Mouse (Mus musculus) midbrain, embryonic 12.5 days (tissue): ENCODE results near the gene Ntn5. TPM values are rescaled to one million over a fixed set of nuclear protein-coding genes. Genes with fewer than 3 reads are reported as not detected.

Experiments
- polyA plus RNA-seq: library from polyadenylated mRNA; unstranded; fragments of >200 nt; fragmentation: Nextera tagmentation; extraction: Ambion mirVana; gene quantifications from 2 replicates; pipeline ENCODE4 v1.2.1, GENCODE M21; 2016

Gene Ntn5
- polyA plus RNA-seq, 1 experiment from 2014 or later, result 0.31 TPM

Other genes with a start within 250 kb of the Ntn5 start
- 29.7 and 32.4 TPM in 2 replicates for gene Gys1, start 249.2 kb upstream of the Ntn5 start, polyA plus RNA-seq
- 140 and 153 TPM in 2 replicates for gene Ruvbl2, start 245.9 kb upstream of the Ntn5 start, polyA plus RNA-seq
- gene Ftl1, start 224.1 kb upstream of the Ntn5 start, polyA plus RNA-seq, result 5,715 and 6,077 TPM in 2 replicates
- gene Bax, start 217.1 kb upstream of the Ntn5 start, polyA plus RNA-seq, result 241 and 250 TPM in 2 replicates
- 0.22 TPM in 2 replicates for gene Tulp2, start 202.1 kb upstream of the Ntn5 start, polyA plus RNA-seq
- gene Gm45808, start 197.2 kb upstream of the Ntn5 start, polyA plus RNA-seq, result not detected in 2 replicates
- gene Dhdh, start 195.2 kb upstream of the Ntn5 start, polyA plus RNA-seq, result 3.2 and 3.6 TPM in 2 replicates
- 102 and 106 TPM in 2 replicates for gene Nucb1, start 173.6 kb upstream of the Ntn5 start, polyA plus RNA-seq
- gene Ppp1r15a, start 157.8 kb upstream of the Ntn5 start, polyA plus RNA-seq, result 15.4 and 18.5 TPM in 2 replicates
- gene Plekha4, start 157.7 kb upstream of the Ntn5 start, polyA plus RNA-seq, result 0.70 and 0.96 TPM in 2 replicates
- gene Hsd17b14, start 129.1 kb upstream of the Ntn5 start, polyA plus RNA-seq, result 0.78 TPM in 1 of 2 replicates, not detected in the other
- gene Bcat2, start 113.9 kb upstream of the Ntn5 start, polyA plus RNA-seq, result 23.2 and 23.8 TPM in 2 replicates
- gene Fgf21, start 68.5 kb upstream of the Ntn5 start, polyA plus RNA-seq, result not detected in 2 replicates
- gene Fut1, start 66.7 kb upstream of the Ntn5 start, polyA plus RNA-seq, result not detected in 2 replicates
- gene Izumo1, start 62.2 kb upstream of the Ntn5 start, polyA plus RNA-seq, result 0.18 and 0.31 TPM in 2 replicates
- gene Rasip1, start 56.5 kb upstream of the Ntn5 start, polyA plus RNA-seq, result 10.7 and 11.6 TPM in 2 replicates
- 2.3 and 2.7 TPM in 2 replicates for gene Mamstr, start 44.0 kb upstream of the Ntn5 start, polyA plus RNA-seq
- 0.10 and 0.33 TPM in 2 replicates for gene Fut2, start 17.6 kb upstream of the Ntn5 start, polyA plus RNA-seq
- 0.79 and 0.80 TPM in 2 replicates for gene Sec1, start 10.4 kb downstream of the Ntn5 start, polyA plus RNA-seq
- 17.0 and 18.8 TPM in 2 replicates for gene Car11, start 15.8 kb downstream of the Ntn5 start, polyA plus RNA-seq
- gene Dbp, start 21.1 kb downstream of the Ntn5 start, polyA plus RNA-seq, result 4.5 and 4.6 TPM in 2 replicates
- gene Rpl18, start 31.4 kb downstream of the Ntn5 start, polyA plus RNA-seq, result 688 and 721 TPM in 2 replicates
- 24.0 and 25.8 TPM in 2 replicates for gene Sphk2, start 34.0 kb downstream of the Ntn5 start, polyA plus RNA-seq
- gene Fam83e, start 37.2 kb downstream of the Ntn5 start, polyA plus RNA-seq, result 1.3 and 1.6 TPM in 2 replicates
- gene Spaca4, start 41.8 kb downstream of the Ntn5 start, polyA plus RNA-seq, result not detected in 2 replicates
- 10.6 and 11.1 TPM in 2 replicates for gene Lmtk3, start 99.7 kb downstream of the Ntn5 start, polyA plus RNA-seq
- 1.5 and 2.2 TPM in 2 replicates for gene Sult2b1, start 100.6 kb downstream of the Ntn5 start, polyA plus RNA-seq
- 288 and 293 TPM in 2 replicates for gene Cyth2, start 130.6 kb downstream of the Ntn5 start, polyA plus RNA-seq
- gene Kcnj14, start 140.8 kb downstream of the Ntn5 start, polyA plus RNA-seq, result 0.46 and 1.1 TPM in 2 replicates
- 50.1 and 50.2 TPM in 2 replicates for gene Grwd1, start 146.9 kb downstream of the Ntn5 start, polyA plus RNA-seq
- gene Kdelr1, start 188.8 kb downstream of the Ntn5 start, polyA plus RNA-seq, result 40.6 and 54.6 TPM in 2 replicates
- gene Grin2d, start 194.4 kb downstream of the Ntn5 start, polyA plus RNA-seq, result 0.60 and 1.0 TPM in 2 replicates
- 0.34 and 0.42 TPM in 2 replicates for gene Syngr4, start 212.7 kb downstream of the Ntn5 start, polyA plus RNA-seq
- 4.4 and 4.9 TPM in 2 replicates for gene Tmem143, start 212.9 kb downstream of the Ntn5 start, polyA plus RNA-seq
- gene Emp3, start 237.4 kb downstream of the Ntn5 start, polyA plus RNA-seq, result 33.9 and 46.5 TPM in 2 replicates
- gene Ccdc114, start 240.1 kb downstream of the Ntn5 start, polyA plus RNA-seq, result 2.2 and 3.4 TPM in 2 replicates